Mouse (Mus musculus): ENCODE data around the gene Gpr27. TPM values are rescaled to one million over a fixed set of nuclear protein-coding genes. Genes with fewer than 3 reads are reported as not detected.

Gene Gpr27
- polyA plus RNA-seq, 1 experiment from 2014 or later: 2.0 TPM

GRCm38 (mm10) chr6:99726576-99727303 is 34.3 kb downstream of the Gpr27 start:
- ATAC-seq (ENCODE audit: low read depth): peak; percentile 26; the same call in 1 of the 2 replicates
- Histone ChIP-seq H3K4me1 (replicated peaks; ENCODE audit: control insufficient read depth, insufficient read depth, low read length) (peaks cover 10% of the 10 kb centered on the region), H3K27me3 (ENCODE audit: control insufficient read depth, insufficient read depth, low read depth, low read length) (peaks cover 20% of the 10 kb centered on the region), H3K4me2 (ENCODE audit: low read depth, low read length) (peak overlapping the region; percentile 94), H3K4me3 (ENCODE audit: low read length) (peak overlapping the region; percentile 53), H3K27ac (ENCODE audit: low read length) (no peak overlapping the region), H3K9me3 (ENCODE audit: control insufficient read depth, low read length) (no peaks in the 10 kb centered on the region), H3K9ac (ENCODE audit: low read length) (peak overlapping the region; percentile 53), H3K36me3 (ENCODE audit: control insufficient read depth, insufficient read depth, low read length) (no peaks in the 10 kb centered on the region)
- 4% methylated on average over 21 of the region's 22 CpGs for WGBS

- 82% methylated on average over 4 of the region's 4 CpGs for WGBS
- Histone ChIP-seq H3K4me2 (ENCODE audit: low read depth, low read length) (no peak overlapping the region), H3K4me3 (ENCODE audit: low read length) (no peak overlapping the region), H3K27me3 (ENCODE audit: control insufficient read depth, insufficient read depth, low read depth, low read length) (peaks cover 18% of the 10 kb centered on the region), H3K4me1 (replicated peaks; ENCODE audit: control insufficient read depth, insufficient read depth, low read length) (peaks cover 10% of the 10 kb centered on the region), H3K9me3 (ENCODE audit: control insufficient read depth, low read length) (no peaks in the 10 kb centered on the region), H3K9ac (ENCODE audit: low read length) (no peak overlapping the region), H3K36me3 (ENCODE audit: control insufficient read depth, insufficient read depth, low read length) (no peaks in the 10 kb centered on the region), H3K27ac (ENCODE audit: low read length) (no peak overlapping the region)
- no peak for ATAC-seq (ENCODE audit: low read depth)
These were observed 37.4 kb downstream of the Gpr27 start for GRCm38 (mm10) chr6:99729853-99730252.

- Histone ChIP-seq H3K4me2 (ENCODE audit: low read depth, low read length) (no peak overlapping the region), H3K9me3 (ENCODE audit: control insufficient read depth, low read length) (no peaks in the 10 kb centered on the region), H3K27me3 (ENCODE audit: control insufficient read depth, insufficient read depth, low read depth, low read length) (peaks cover under 1% of the 10 kb centered on the region), H3K36me3 (ENCODE audit: control insufficient read depth, insufficient read depth, low read length) (no peaks in the 10 kb centered on the region), H3K27ac (ENCODE audit: low read length) (no peak overlapping the region), H3K9ac (ENCODE audit: low read length) (no peak overlapping the region), H3K4me1 (replicated peaks; ENCODE audit: control insufficient read depth, insufficient read depth, low read length) (no peaks in the 10 kb centered on the region), H3K4me3 (ENCODE audit: low read length) (no peak overlapping the region)
- WGBS: 80% methylated on average over 4 of the region's 4 CpGs
- no peak for ATAC-seq (ENCODE audit: low read depth)
These were observed 39.4 kb downstream of the Gpr27 start for GRCm38 (mm10) chr6:99731926-99732325.

- Histone ChIP-seq H3K9ac (ENCODE audit: low read length) (no peak overlapping the region), H3K9me3 (ENCODE audit: control insufficient read depth, low read length) (no peaks in the 10 kb centered on the region), H3K4me1 (replicated peaks; ENCODE audit: control insufficient read depth, insufficient read depth, low read length) (no peaks in the 10 kb centered on the region), H3K36me3 (ENCODE audit: control insufficient read depth, insufficient read depth, low read length) (no peaks in the 10 kb centered on the region), H3K4me2 (ENCODE audit: low read depth, low read length) (no peak overlapping the region), H3K27me3 (ENCODE audit: control insufficient read depth, insufficient read depth, low read depth, low read length) (no peaks in the 10 kb centered on the region; the same call in none of the 2 replicates), H3K4me3 (ENCODE audit: low read length) (no peak overlapping the region), H3K27ac (ENCODE audit: low read length) (no peak overlapping the region)
- no peak for ATAC-seq (ENCODE audit: low read depth)
- 83% methylated on average over 8 of the region's 8 CpGs for WGBS
These were observed 40.2 kb downstream of the Gpr27 start for GRCm38 (mm10) chr6:99732673-99733072.

- 51% methylated on average over 5 of the region's 5 CpGs for WGBS
These were observed 42.2 kb downstream of the Gpr27 start for GRCm38 (mm10) chr6:99734666-99735065.

GRCm38 (mm10) chr6:99742866-99743265 is 50.4 kb downstream of the Gpr27 start:
- WGBS: 64% methylated on average over 3 of the region's 3 CpGs
- Histone ChIP-seq H3K4me2 (ENCODE audit: low read depth, low read length) (no peak overlapping the region), H3K9me3 (ENCODE audit: control insufficient read depth, low read length) (no peaks in the 10 kb centered on the region), H3K4me3 (ENCODE audit: low read length) (no peak overlapping the region), H3K27ac (ENCODE audit: low read length) (no peak overlapping the region), H3K9ac (ENCODE audit: low read length) (no peak overlapping the region), H3K36me3 (ENCODE audit: control insufficient read depth, insufficient read depth, low read length) (no peaks in the 10 kb centered on the region), H3K27me3 (ENCODE audit: control insufficient read depth, insufficient read depth, low read depth, low read length) (no peaks in the 10 kb centered on the region), H3K4me1 (replicated peaks; ENCODE audit: control insufficient read depth, insufficient read depth, low read length) (no peaks in the 10 kb centered on the region)
- ATAC-seq (ENCODE audit: low read depth): no peak

More at GRCm38 (mm10) chr6:99734666-99735065, 42.2 kb downstream of the Gpr27 start:
- no peaks in the 10 kb centered on the region for H3K36me3 ChIP-seq (ENCODE audit: control insufficient read depth, insufficient read depth, low read length)
- H3K9ac ChIP-seq (ENCODE audit: low read length): no peak overlapping the region
- H3K4me1 ChIP-seq (replicated peaks; ENCODE audit: control insufficient read depth, insufficient read depth, low read length): no peaks in the 10 kb centered on the region
- no peak for ATAC-seq (ENCODE audit: low read depth)
- H3K4me2 ChIP-seq (ENCODE audit: low read depth, low read length): no peak overlapping the region
- H3K4me3 ChIP-seq (ENCODE audit: low read length): no peak overlapping the region
- no peaks in the 10 kb centered on the region; the same call in none of the 2 replicates for H3K27me3 ChIP-seq (ENCODE audit: control insufficient read depth, insufficient read depth, low read depth, low read length)
- H3K27ac ChIP-seq (ENCODE audit: low read length): no peak overlapping the region
- H3K9me3 ChIP-seq (ENCODE audit: control insufficient read depth, low read length): no peaks in the 10 kb centered on the region

Other genes with a start within 250 kb of the Gpr27 start
- 104 and 116 TPM in 2 replicates for gene Foxp1, start 170.0 kb upstream of the Gpr27 start, polyA plus RNA-seq (2015; fragmentation: Nextera tagmentation; extraction: Ambion mirVana)
- 26.1 and 26.3 TPM in 2 replicates for gene Eif4e3, start 25.9 kb upstream of the Gpr27 start, polyA plus RNA-seq (2015; fragmentation: Nextera tagmentation; extraction: Ambion mirVana)
- gene Gm20696, start 25.9 kb upstream of the Gpr27 start, polyA plus RNA-seq (2015; fragmentation: Nextera tagmentation; extraction: Ambion mirVana): 2.3 and 2.5 TPM in 2 replicates
- 0.20 TPM in 1 of 2 replicates, not detected in the other for gene Prok2, start 33.7 kb downstream of the Gpr27 start, polyA plus RNA-seq (2015; fragmentation: Nextera tagmentation; extraction: Ambion mirVana)